Mouse (Mus musculus): ENCODE data around the gene Stk32c.

GRCm38 (mm10) chr7:139080714-139081113, 132.4 kb downstream of the Stk32c start:
- TF ChIP-seq CTCF (IDR thresholded peaks at IDR 0.05; ENCODE audit: low read depth), result peak; percentile 59
- no peak for TF ChIP-seq EP300 (IDR thresholded peaks at IDR 0.05; ENCODE audit: low read depth)
